Mouse (Mus musculus) adrenal gland (tissue): ENCODE data around the gene Src.

Source experiments
- intact Hi-C: fragments of 180-260 bp; cut with DNase I; formaldehyde crosslinking; loops from one replicate; pipeline ENCODE4 v1.15.1; 2025

Gene Src

GRCm38 (mm10) chr2:157411151-157411693, 7.0 kb upstream of the Src start:
- intact Hi-C loops = loop anchor here (5.0 kb wide), 1 partner anchor 34 kb away; no protein-coding TSS in a partner anchor

GRCm38 (mm10) chr2:157412497-157412896, 5.7 kb upstream of the Src start:
- intact Hi-C loops = loop anchor here (5.0 kb wide), 1 partner anchor 35 kb away; no protein-coding TSS in a partner anchor

- intact Hi-C loops = no loop called here
Observed at GRCm38 (mm10) chr2:157417229-157417628, 1.0 kb upstream of the Src start.

GRCm38 (mm10) chr2:157418609-157419071, 396 bp downstream of the Src start:
- intact Hi-C loops = no loop called here

GRCm38 (mm10) chr2:157419506-157419905, 1.3 kb downstream of the Src start:
- intact Hi-C loops = no loop called here

GRCm38 (mm10) chr2:157420404-157420803, 2.2 kb downstream of the Src start:
- intact Hi-C loops = no loop called here

- intact Hi-C loops = no loop called here
Observed at GRCm38 (mm10) chr2:157422062-157422655, 3.9 kb downstream of the Src start.

- intact Hi-C loops = no loop called here
Observed at GRCm38 (mm10) chr2:157422854-157423705, 4.8 kb downstream of the Src start.

GRCm38 (mm10) chr2:157423706-157424125, 5.5 kb downstream of the Src start:
- intact Hi-C loops = no loop called here

- intact Hi-C loops = no loop called here
Observed at GRCm38 (mm10) chr2:157424126-157424903, 6.1 kb downstream of the Src start.

GRCm38 (mm10) chr2:157424904-157425642, 6.8 kb downstream of the Src start:
- intact Hi-C loops = no loop called here

GRCm38 (mm10) chr2:157425643-157425988, 7.4 kb downstream of the Src start:
- intact Hi-C loops = no loop called here

GRCm38 (mm10) chr2:157426171-157426570, 7.9 kb downstream of the Src start:
- intact Hi-C loops = no loop called here

GRCm38 (mm10) chr2:157427164-157427563, 8.9 kb downstream of the Src start:
- intact Hi-C loops = no loop called here

- intact Hi-C loops = no loop called here
Observed at GRCm38 (mm10) chr2:157428351-157429139, 10.3 kb downstream of the Src start.

- intact Hi-C loops = no loop called here
Observed at GRCm38 (mm10) chr2:157429735-157430134, 11.5 kb downstream of the Src start.

GRCm38 (mm10) chr2:157430667-157431429, 12.6 kb downstream of the Src start:
- intact Hi-C loops = no loop called here

- intact Hi-C loops = no loop called here
Observed at GRCm38 (mm10) chr2:157431912-157432311, 13.7 kb downstream of the Src start.

GRCm38 (mm10) chr2:157432476-157432875, 14.2 kb downstream of the Src start:
- intact Hi-C loops = no loop called here
